Mouse (Mus musculus): ENCODE measurements around the gene Ptgir.

Gene Ptgir

GRCm38 (mm10) chr7:16891641-16892351 lies 14.5 kb upstream of the Ptgir start, which contains the start of gene Gng8:
Gene Gng8, plus strand, starts transcription at chr7:16891786.
- DNase-seq: peak; percentile 88 to 94

GRCm38 (mm10) chr7:16892352-16892730 lies 13.9 kb upstream of the Ptgir start:
- DNase-seq: no peak

GRCm38 (mm10) chr7:16893612-16894011 lies 12.7 kb upstream of the Ptgir start:
- no peak for DNase-seq

GRCm38 (mm10) chr7:16894279-16894678 lies 12.0 kb upstream of the Ptgir start:
- no peak for DNase-seq

- DNase-seq: peak; percentile 68 to 89
Measured at GRCm38 (mm10) chr7:16895000-16895399, 11.3 kb upstream of the Ptgir start.

GRCm38 (mm10) chr7:16895511-16895910 lies 10.8 kb upstream of the Ptgir start:
- no peak for DNase-seq

GRCm38 (mm10) chr7:16900526-16900925 lies 5.8 kb upstream of the Ptgir start:
- DNase-seq: no peak

- DNase-seq: no peak
Measured at GRCm38 (mm10) chr7:16903439-16903955, 2.8 kb upstream of the Ptgir start.

GRCm38 (mm10) chr7:16904120-16904675 lies 2.1 kb upstream of the Ptgir start:
- no peak for DNase-seq

GRCm38 (mm10) chr7:16905491-16906021 lies 734 bp upstream of the Ptgir start:
- no peak for DNase-seq

GRCm38 (mm10) chr7:16906889-16907559 lies 734 bp downstream of the Ptgir start:
- no peak for DNase-seq

GRCm38 (mm10) chr7:16907842-16908241 lies 1.6 kb downstream of the Ptgir start:
- no peak for DNase-seq

- no peak for DNase-seq
Measured at GRCm38 (mm10) chr7:16908367-16908766, 2.1 kb downstream of the Ptgir start.

GRCm38 (mm10) chr7:16908859-16909258 lies 2.6 kb downstream of the Ptgir start:
- no peak for DNase-seq

GRCm38 (mm10) chr7:16909909-16910308 lies 3.6 kb downstream of the Ptgir start:
- no peak for DNase-seq

- DNase-seq: no peak
Measured at GRCm38 (mm10) chr7:16911904-16912303, 5.6 kb downstream of the Ptgir start.

GRCm38 (mm10) chr7:16912360-16912759 lies 6.1 kb downstream of the Ptgir start:
- DNase-seq: no peak

GRCm38 (mm10) chr7:16913806-16914452 lies 7.6 kb downstream of the Ptgir start:
- peak; percentile 69 to 88 for DNase-seq

- DNase-seq: no peak
Measured at GRCm38 (mm10) chr7:16914453-16915343, 8.4 kb downstream of the Ptgir start.

GRCm38 (mm10) chr7:16915461-16916340 lies 9.4 kb downstream of the Ptgir start:
- no peak for DNase-seq

All from kidney, postnatal 36 days (tissue).